Mouse (Mus musculus): ENCODE measurements around the gene Gm20388. TPM values are rescaled to one million over a fixed set of nuclear protein-coding genes. Genes with fewer than 3 reads are reported as not detected.

Gene Gm20388
- total and polyA plus RNA-seq, 3 experiments = 0.02 to 0.05 TPM; not detected in 1

DNA sequence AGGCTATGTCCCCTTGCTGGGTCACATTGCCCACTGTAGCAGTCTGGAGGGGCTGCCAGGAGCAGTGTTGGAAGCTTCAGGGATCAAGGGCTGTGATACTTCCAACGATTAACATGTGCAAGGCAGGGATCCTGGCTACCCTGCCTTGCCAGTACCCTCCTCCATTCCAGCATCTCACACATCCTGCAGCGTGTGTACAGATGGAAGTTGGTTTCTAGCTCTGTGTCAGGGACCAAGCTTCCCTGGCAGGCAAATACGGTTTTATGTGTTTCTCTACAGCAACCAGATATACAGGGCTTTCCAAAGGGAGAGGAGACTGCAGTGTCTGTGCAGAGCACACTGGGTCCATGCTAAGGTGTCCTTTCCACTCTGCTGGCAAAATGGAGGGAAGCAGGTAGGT lies 1794.5 kb downstream of the Gm20388 start:
- no peak for TF ChIP-seq GATA1 (IDR thresholded peaks at IDR 0.05; ENCODE audit: borderline replicate concordance, low read length)
- no peak for TF ChIP-seq TAL1 (conservative IDR thresholded peaks at IDR 0.05; ENCODE audit: low read depth, low read length)
- no peak for TF ChIP-seq CTCF (IDR thresholded peaks at IDR 0.05; ENCODE audit: low read depth, low read length)
- Histone ChIP-seq H3K4me1 (ENCODE audit: insufficient read depth, low read depth, low read length) (no peaks in the 10 kb centered on the region), H3K36me3 (replicated peaks) (no peaks in the 10 kb centered on the region), H3K27me3 (ENCODE audit: insufficient read depth, low read length) (no peaks in the 10 kb centered on the region), H3K9me3 (replicated peaks) (peaks cover 12% of the 10 kb centered on the region), H3K4me3 (ENCODE audit: low read depth, low read length) (no peak overlapping the region)
- ATAC-seq (ENCODE audit: extremely low read depth, insufficient number of reproducible peaks, low FRiP score, poor library complexity, severe bottlenecking) (no peak), DNase-seq (ENCODE audit: low spot score) (no peak)

DNA sequence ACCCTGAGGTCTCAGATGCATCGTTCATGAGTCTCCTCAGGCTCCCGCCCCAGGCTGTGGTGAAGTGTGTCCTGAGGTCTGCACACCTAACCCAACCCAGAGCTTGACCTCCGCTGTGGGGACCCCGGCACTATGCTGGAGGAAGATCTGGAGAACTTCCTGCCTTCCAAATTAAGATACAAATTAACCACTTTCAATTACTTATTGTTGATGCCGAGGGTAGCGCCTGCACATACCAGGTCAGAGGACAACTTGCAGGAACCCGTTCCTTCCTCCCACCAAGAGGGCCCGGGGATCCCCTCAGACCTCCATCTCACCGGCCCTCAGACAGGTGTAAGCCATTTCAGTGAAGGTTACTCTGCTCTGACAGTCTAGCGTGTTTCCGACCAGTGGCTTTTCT lies 1796.3 kb downstream of the Gm20388 start:
- H3K36me3 ChIP-seq (replicated peaks) = no peaks in the 10 kb centered on the region
- H3K27me3 ChIP-seq (ENCODE audit: insufficient read depth, low read length) = no peaks in the 10 kb centered on the region
- ATAC-seq (ENCODE audit: extremely low read depth, insufficient number of reproducible peaks, low FRiP score, poor library complexity, severe bottlenecking) = no peak

GRCm38 (mm10) chr8:121708406-121708805 lies 1797.8 kb downstream of the Gm20388 start:
- H3K36me3 ChIP-seq (replicated peaks) = no peaks in the 10 kb centered on the region
- H3K4me3 ChIP-seq (ENCODE audit: low read depth, low read length) = no peak overlapping the region
- TF ChIP-seq GATA2 (IDR thresholded peaks at IDR 0.05; ENCODE audit: borderline replicate concordance, low read depth, low read length) = no peak
- no peak for TF ChIP-seq TAL1 (conservative IDR thresholded peaks at IDR 0.05; ENCODE audit: low read depth, low read length)
- TF ChIP-seq CTCF (IDR thresholded peaks at IDR 0.05; ENCODE audit: low read depth, low read length) = no peak
- no peak for TF ChIP-seq GATA1 (IDR thresholded peaks at IDR 0.05; ENCODE audit: borderline replicate concordance, low read length)
- no peak for TF ChIP-seq POLR2AphosphoS5 (IDR thresholded peaks at IDR 0.05; ENCODE audit: insufficient replicate concordance, low read depth, low read length)
- no peaks in the 10 kb centered on the region for H3K27me3 ChIP-seq (ENCODE audit: insufficient read depth, low read length)
- H3K9me3 ChIP-seq (replicated peaks) = peaks cover 5% of the 10 kb centered on the region
- DNase-seq (ENCODE audit: low spot score) (no peak), ATAC-seq (ENCODE audit: extremely low read depth, insufficient number of reproducible peaks, low FRiP score, poor library complexity, severe bottlenecking) (no peak)
- H3K4me1 ChIP-seq (ENCODE audit: insufficient read depth, low read depth, low read length) = no peaks in the 10 kb centered on the region

More for the DNA sequence above, 1796.3 kb downstream of the Gm20388 start:
- TF ChIP-seq TAL1 (conservative IDR thresholded peaks at IDR 0.05; ENCODE audit: low read depth, low read length) = no peak
- no peak for TF ChIP-seq POLR2AphosphoS5 (IDR thresholded peaks at IDR 0.05; ENCODE audit: insufficient replicate concordance, low read depth, low read length)
- TF ChIP-seq GATA2 (IDR thresholded peaks at IDR 0.05; ENCODE audit: borderline replicate concordance, low read depth, low read length) = no peak
- no peaks in the 10 kb centered on the region for H3K4me1 ChIP-seq (ENCODE audit: insufficient read depth, low read depth, low read length)
- H3K9me3 ChIP-seq (replicated peaks) = peaks cover 9% of the 10 kb centered on the region
- H3K4me3 ChIP-seq (ENCODE audit: low read depth, low read length) = no peak overlapping the region
- no peak for DNase-seq (ENCODE audit: low spot score)

GRCm38 (mm10) chr8:121717502-121717901 lies 1806.9 kb downstream of the Gm20388 start:
- Histone ChIP-seq H3K27me3 (ENCODE audit: insufficient read depth, low read length) (no peaks in the 10 kb centered on the region), H3K4me3 (ENCODE audit: low read depth, low read length) (no peak overlapping the region), H3K4me1 (ENCODE audit: insufficient read depth, low read depth, low read length) (no peaks in the 10 kb centered on the region), H3K9me3 (replicated peaks) (peaks cover 38% of the 10 kb centered on the region), H3K36me3 (replicated peaks) (no peaks in the 10 kb centered on the region)
- DNase-seq (ENCODE audit: low spot score) (no peak), ATAC-seq (ENCODE audit: extremely low read depth, insufficient number of reproducible peaks, low FRiP score, poor library complexity, severe bottlenecking) (no peak)
- TF ChIP-seq CTCF (IDR thresholded peaks at IDR 0.05; ENCODE audit: low read depth, low read length) (no peak), POLR2AphosphoS5 (IDR thresholded peaks at IDR 0.05; ENCODE audit: insufficient replicate concordance, low read depth, low read length) (no peak), GATA2 (IDR thresholded peaks at IDR 0.05; ENCODE audit: borderline replicate concordance, low read depth, low read length) (no peak)

- ATAC-seq (ENCODE audit: extremely low read depth, insufficient number of reproducible peaks, low FRiP score, poor library complexity, severe bottlenecking) (no peak), DNase-seq (ENCODE audit: low spot score) (no peak)
- Histone ChIP-seq H3K36me3 (replicated peaks) (no peaks in the 10 kb centered on the region), H3K27me3 (ENCODE audit: insufficient read depth, low read length) (no peaks in the 10 kb centered on the region), H3K9me3 (replicated peaks) (peaks cover 38% of the 10 kb centered on the region), H3K4me3 (ENCODE audit: low read depth, low read length) (no peak overlapping the region), H3K4me1 (ENCODE audit: insufficient read depth, low read depth, low read length) (no peaks in the 10 kb centered on the region)
- TF ChIP-seq TAL1 (conservative IDR thresholded peaks at IDR 0.05; ENCODE audit: low read depth, low read length) (no peak), CTCF (IDR thresholded peaks at IDR 0.05; ENCODE audit: low read depth, low read length) (no peak), GATA2 (IDR thresholded peaks at IDR 0.05; ENCODE audit: borderline replicate concordance, low read depth, low read length) (no peak), GATA1 (IDR thresholded peaks at IDR 0.05; ENCODE audit: borderline replicate concordance, low read length) (no peak), POLR2AphosphoS5 (IDR thresholded peaks at IDR 0.05; ENCODE audit: insufficient replicate concordance, low read depth, low read length) (no peak)
Measured at GRCm38 (mm10) chr8:121717982-121718425, 1807.4 kb downstream of the Gm20388 start.

DNA sequence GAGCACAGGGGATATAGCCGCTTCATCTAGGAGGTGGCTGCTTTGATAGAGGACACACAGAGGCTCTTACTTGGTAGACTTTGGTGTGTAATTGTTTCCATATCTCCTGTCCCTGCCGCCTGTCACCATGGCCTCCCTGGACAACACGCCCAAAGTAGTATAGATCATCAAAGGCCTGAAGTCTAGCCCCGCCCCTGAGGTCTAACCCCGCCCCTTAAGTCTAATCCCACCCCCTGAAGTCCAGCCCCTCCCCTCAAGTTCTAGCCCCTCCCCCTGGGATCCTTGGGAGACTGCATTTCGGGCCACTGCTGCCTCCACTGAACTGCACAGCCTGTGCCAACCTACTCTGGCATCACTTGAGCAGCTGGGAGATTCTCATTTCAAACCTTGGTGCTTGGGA lies 1808.3 kb downstream of the Gm20388 start:
- Histone ChIP-seq H3K4me3 (ENCODE audit: low read depth, low read length) (no peak overlapping the region), H3K36me3 (replicated peaks) (no peaks in the 10 kb centered on the region), H3K9me3 (replicated peaks) (peaks cover 37% of the 10 kb centered on the region), H3K27me3 (ENCODE audit: insufficient read depth, low read length) (no peaks in the 10 kb centered on the region), H3K4me1 (ENCODE audit: insufficient read depth, low read depth, low read length) (no peaks in the 10 kb centered on the region)
- no peak for TF ChIP-seq CTCF (IDR thresholded peaks at IDR 0.05; ENCODE audit: low read depth, low read length)
- no peak for TF ChIP-seq POLR2AphosphoS5 (IDR thresholded peaks at IDR 0.05; ENCODE audit: insufficient replicate concordance, low read depth, low read length)
- TF ChIP-seq TAL1 (conservative IDR thresholded peaks at IDR 0.05; ENCODE audit: low read depth, low read length) = no peak
- TF ChIP-seq GATA1 (IDR thresholded peaks at IDR 0.05; ENCODE audit: borderline replicate concordance, low read length) = no peak
- TF ChIP-seq GATA2 (IDR thresholded peaks at IDR 0.05; ENCODE audit: borderline replicate concordance, low read depth, low read length) = no peak
- ATAC-seq (ENCODE audit: extremely low read depth, insufficient number of reproducible peaks, low FRiP score, poor library complexity, severe bottlenecking) (no peak), DNase-seq (ENCODE audit: low spot score) (no peak)

DNA sequence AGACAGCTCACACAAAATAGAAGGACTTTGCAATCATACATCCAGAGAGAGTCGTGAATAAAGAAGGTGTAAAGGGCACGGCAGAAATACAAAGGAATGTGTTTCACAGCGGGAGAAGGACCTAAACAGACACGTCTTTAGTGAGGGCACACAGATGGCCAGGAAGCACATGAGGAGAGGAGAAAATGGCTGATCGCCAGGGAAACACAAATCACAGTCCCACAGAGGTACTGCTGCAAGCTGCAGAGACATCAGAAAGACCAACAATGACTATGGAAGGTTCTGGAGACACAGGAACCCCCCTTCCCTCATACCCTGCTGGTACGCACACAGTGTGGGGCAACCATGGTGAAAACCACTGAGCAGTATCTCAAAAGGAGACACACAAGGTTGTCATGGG lies 1810.4 kb downstream of the Gm20388 start:
- H3K9me3 ChIP-seq (replicated peaks) = peaks cover 36% of the 10 kb centered on the region
- no peaks in the 10 kb centered on the region for H3K4me1 ChIP-seq (ENCODE audit: insufficient read depth, low read depth, low read length)
- TF ChIP-seq CTCF (IDR thresholded peaks at IDR 0.05; ENCODE audit: low read depth, low read length) (no peak), GATA1 (IDR thresholded peaks at IDR 0.05; ENCODE audit: borderline replicate concordance, low read length) (no peak), POLR2AphosphoS5 (IDR thresholded peaks at IDR 0.05; ENCODE audit: insufficient replicate concordance, low read depth, low read length) (no peak), TAL1 (conservative IDR thresholded peaks at IDR 0.05; ENCODE audit: low read depth, low read length) (no peak), GATA2 (IDR thresholded peaks at IDR 0.05; ENCODE audit: borderline replicate concordance, low read depth, low read length) (no peak)
- DNase-seq (ENCODE audit: low spot score) (no peak), ATAC-seq (ENCODE audit: extremely low read depth, insufficient number of reproducible peaks, low FRiP score, poor library complexity, severe bottlenecking) (no peak)
- no peaks in the 10 kb centered on the region for H3K36me3 ChIP-seq (replicated peaks)
- no peaks in the 10 kb centered on the region for H3K27me3 ChIP-seq (ENCODE audit: insufficient read depth, low read length)
- no peak overlapping the region for H3K4me3 ChIP-seq (ENCODE audit: low read depth, low read length)

Measured in G1E (cell line).